Mouse (Mus musculus) heart, adult 2 months (tissue): ENCODE results near the gene Tom1l2.

Experiments
- CTCF ChIP-seq: fragments of 200-600 bp; IDR thresholded peaks from 2 replicates; pipeline ENCODE4 v1.8.1; 2022; ENCODE audit warnings: antibody characterized with exemption, mild to moderate bottlenecking, moderate library complexity
- EP300 ChIP-seq: fragments of 200-500 bp; IDR thresholded peaks from 2 replicates; pipeline ENCODE4 v1.6.1; 2011; ENCODE audit warnings: low read depth, low read length, control low read depth; ENCODE audit not compliant: insufficient read depth

DNA sequence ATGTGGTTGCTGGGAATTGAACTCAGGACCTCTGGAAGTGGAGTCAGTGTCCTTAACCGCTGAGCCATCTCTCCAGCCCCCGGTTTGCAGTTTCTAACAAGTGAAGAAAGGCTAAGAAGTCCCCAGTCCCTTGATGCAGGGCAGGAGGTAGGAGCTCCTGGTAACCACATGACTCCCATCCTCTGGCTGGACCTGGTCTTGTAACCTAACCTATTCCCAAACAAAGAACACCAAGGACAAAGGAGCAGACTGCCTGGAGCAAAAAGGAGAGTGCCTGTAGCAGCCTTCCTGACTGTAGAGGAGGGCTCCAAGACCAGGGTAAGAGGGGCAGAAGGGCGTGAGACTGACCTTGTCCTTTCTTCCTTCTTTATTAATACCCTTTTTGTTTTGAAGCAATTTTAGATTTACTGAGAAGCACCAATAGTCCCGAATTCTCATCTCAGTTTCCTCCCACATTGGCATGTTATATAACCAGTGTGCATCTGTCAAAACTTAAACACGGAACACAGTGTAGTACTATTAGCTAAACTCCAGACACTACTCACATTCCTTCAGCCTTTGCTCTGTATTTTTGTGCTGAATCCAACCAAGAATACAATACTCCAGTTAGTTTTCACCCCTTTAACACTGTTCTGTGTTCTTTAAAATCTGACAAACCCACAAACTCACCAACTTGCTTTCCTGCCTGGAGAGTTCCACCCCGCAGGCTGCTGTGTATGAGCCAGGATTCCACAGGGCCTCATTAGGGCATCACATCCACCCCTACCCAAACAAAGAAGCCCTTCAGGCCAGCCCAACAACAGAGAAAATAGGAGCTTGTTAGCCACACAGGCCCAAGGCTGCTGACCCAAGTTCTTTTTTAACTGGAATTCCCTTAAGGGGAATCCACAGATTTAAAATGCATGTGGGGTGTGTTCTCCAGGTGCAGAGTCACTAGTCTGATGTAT, 58.7 kb downstream of the Tom1l2 start:
- TF ChIP-seq EP300 (no peak), CTCF (no peak)
